Mouse (Mus musculus) megakaryocyte, adult 5-6 weeks (primary cell): Measurements from ENCODE around the gene Apc2. TPM values are rescaled to one million over a fixed set of nuclear protein-coding genes. Genes with fewer than 3 reads are reported as not detected.

Experiments used
- ATAC-seq: 2 replicates; pipeline ENCODE4 v1.8.0; 2016; ENCODE audit warnings: mild to moderate bottlenecking, inconsistent platforms; ENCODE audit not compliant: poor library complexity, severe bottlenecking
- total RNA-seq, 2 experiments: library from RNA; stranded (forward) in 1 of 2; stranded (reverse) in 1 of 2; fragments of 153-499, 151-499 nt in 1 of 2; fragments of 221-1000, 200-1000 nt in 1 of 2; gene quantifications; 2 replicates each; pipeline versions ENCODE4 v1.2.3 to v1.2.4; 2015 to 2017

The Apc2 gene
- total RNA-seq, 2 experiments from 2014 or later = not detected

DNA sequence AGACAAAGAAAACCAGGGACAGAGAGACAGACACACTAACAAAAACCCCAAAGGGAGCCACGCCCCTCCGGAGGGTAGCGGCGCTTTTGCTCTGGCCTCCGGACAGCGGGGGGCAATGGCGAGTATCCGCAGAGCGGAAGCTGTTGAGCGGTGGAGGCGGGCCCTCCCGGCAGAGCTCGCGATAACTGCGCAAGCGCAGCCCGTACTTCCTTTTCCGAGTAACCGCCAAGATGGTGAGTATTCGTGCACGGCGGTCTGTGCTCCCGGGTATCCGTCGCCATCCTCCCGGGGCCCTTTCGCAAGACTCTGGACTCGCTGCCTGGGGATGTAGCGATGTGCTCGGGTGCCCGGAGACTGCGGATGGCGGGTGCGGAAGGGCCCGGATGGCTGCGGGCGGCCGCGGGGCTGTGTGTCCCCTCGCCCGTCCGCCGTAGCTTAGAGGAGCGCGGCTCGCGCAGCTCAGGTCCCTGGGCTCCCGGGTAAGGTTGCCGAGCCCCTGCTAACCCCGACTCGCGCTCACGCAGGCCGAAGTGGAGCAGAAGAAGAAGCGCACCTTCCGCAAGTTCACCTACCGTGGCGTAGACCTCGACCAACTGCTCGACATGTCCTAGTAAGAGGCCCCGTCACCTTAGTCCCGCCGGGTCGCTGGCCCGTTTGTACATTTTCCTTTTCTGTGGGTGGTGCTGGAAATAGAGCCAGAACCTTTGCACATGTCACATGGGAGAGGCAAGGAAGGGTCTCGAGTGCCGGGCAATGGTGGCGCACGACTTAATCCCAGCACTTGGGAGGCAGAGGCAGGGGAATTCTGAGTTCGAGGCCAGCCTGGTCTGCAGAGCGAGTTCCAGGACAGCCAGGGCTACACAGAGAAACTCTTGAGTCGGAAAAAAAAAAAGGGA is 3.3 kb upstream of the Apc2 start, which contains the start of gene Rps15:
TSS of gene Rps15 (plus strand) at position 203 of the 896 bp plus-strand sequence.
- ATAC-seq = peak; percentile 94

DNA sequence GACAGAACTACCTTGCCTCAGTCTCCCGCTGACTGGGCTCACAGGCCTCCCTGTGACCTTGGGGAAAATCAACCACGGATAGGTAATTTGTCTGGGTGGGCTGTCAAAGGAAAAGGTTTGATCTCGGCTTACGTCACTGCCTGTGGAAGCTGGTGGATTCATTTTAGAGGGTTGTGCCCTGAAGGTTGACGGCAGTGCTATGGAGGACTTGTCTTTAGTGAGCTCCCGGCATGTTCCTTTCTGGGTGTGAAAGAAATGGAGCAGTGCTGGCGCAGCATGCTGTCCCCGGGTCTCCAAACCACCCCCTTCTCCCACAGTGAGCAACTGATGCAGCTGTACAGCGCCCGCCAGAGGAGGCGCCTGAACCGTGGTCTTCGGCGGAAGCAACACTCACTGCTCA is 2.5 kb upstream of the Apc2 start:
- no peak for ATAC-seq

DNA sequence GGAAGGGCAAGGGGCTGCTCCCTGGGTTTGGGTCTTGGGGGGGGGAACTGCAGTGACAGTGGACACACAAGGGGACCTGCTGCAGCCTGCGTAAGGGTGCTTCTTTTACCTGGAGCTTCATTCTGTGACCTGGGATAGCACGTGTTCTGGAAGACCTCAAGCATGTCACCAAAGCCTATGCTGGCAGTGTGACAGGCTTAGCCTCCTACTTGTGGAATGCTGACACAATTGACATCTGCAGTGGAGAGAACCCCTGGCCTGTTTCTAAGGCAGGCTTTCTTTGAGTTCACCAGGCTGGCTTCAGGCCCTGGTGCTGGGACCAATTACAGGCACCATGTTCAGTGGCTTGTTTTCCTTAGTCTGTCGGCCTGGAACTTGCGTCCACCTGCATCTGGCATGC is 1.5 kb upstream of the Apc2 start:
- ATAC-seq = no peak

DNA sequence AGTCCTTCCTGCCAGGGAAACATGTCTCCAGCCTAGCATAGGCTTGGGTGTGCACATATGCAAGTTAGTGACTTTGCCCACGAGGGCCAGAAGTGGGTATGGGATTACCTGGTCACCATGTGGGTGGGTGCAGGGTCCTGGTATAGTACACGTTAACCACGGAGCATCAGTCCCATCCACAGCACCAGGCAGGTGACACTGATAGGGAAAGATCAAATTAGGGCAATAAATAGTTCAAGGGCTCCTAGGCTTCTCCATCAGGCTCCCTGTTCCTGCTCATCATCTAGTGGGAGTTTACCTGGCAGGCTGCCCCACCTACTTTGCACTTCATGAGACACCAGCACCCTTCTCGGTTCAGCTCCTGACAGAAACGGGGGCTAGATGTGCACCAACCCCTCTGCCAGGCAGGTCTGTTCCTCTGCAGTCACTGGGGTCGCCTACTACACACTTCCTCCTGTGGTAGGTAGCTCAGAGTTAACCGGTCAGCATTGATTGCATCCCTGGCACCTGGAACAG is 931 bp upstream of the Apc2 start:
- ATAC-seq = no peak

- no peak for ATAC-seq
Measured at GRCm38 (mm10) chr10:80296824-80297223, 1.0 kb downstream of the Apc2 start.

DNA sequence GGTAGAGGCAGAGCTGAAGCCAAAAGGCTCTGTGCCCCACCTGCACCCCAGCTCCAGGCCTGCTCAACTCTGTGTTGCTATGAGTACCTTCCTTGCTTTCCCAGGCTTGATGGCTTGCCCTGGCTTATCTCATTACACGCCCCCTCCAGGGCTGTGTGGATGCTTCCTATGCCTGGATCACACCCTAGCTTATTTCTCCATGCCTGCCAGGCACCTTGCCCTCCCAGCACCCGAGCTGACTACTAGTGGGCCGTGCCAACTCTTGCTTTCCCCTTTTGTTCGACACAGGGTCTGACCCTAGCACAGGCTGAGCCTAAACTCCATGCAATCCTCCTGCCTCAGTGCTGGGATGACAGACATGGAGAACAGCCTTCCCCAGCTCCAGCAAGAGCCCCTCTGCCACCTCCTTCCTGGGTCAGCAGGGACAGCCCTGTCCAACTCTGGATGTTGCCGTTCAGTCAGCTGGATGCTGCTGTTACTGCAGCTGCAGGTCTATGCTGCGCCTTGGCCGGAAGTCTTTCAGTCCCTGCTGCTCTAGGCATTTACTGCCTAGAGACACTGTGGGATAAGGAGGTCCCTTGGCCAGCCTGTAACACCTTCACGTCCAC is 1.9 kb downstream of the Apc2 start:
- ATAC-seq = no peak

GRCm38 (mm10) chr10:80298571-80299281 is 2.9 kb downstream of the Apc2 start:
- no peak for ATAC-seq

GRCm38 (mm10) chr10:80299301-80299700 is 3.5 kb downstream of the Apc2 start:
- ATAC-seq = no peak

- ATAC-seq = no peak
Measured at GRCm38 (mm10) chr10:80299824-80300223, 4.0 kb downstream of the Apc2 start.

- no peak for ATAC-seq
Measured at GRCm38 (mm10) chr10:80300672-80301181, 5.0 kb downstream of the Apc2 start.

GRCm38 (mm10) chr10:80301256-80302081 is 5.7 kb downstream of the Apc2 start:
- no peak for ATAC-seq

DNA sequence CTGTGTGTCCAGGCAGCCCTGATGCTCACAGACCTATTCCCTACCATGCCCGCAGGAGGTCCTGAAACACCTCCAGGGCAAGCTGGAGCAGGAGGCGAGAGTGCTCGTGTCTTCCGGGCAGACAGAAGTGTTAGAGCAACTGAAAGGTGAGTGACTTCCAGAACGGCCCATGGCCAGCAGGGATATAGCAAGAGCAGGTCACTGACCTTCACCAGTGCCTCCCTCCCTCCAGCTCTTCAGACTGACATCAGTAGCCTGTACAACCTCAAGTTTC is 6.2 kb downstream of the Apc2 start:
- ATAC-seq = no peak

- no peak for ATAC-seq
Measured at GRCm38 (mm10) chr10:80302471-80302881, 6.7 kb downstream of the Apc2 start.

DNA sequence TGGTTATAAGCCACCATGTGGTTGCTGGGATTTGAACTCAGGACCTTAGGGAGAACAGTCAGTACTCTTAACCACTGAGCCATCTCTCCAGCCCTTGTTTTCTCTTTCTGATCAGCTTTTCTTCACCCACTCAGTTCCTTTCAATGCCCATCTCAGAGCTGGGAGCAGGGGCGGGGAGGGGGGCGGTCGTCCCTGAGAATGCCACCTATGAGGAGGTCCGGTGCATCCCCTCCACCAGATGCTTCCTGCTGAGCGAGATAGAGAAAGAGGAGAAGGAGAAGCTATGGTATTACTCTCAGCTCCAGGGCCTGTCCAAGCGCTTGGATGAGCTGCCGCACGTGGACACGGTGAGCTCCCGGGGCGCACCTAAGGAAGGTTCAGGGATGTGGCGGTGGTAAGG is 8.7 kb downstream of the Apc2 start:
- peak; percentile 18; the same call in 1 of the 2 replicates for ATAC-seq

DNA sequence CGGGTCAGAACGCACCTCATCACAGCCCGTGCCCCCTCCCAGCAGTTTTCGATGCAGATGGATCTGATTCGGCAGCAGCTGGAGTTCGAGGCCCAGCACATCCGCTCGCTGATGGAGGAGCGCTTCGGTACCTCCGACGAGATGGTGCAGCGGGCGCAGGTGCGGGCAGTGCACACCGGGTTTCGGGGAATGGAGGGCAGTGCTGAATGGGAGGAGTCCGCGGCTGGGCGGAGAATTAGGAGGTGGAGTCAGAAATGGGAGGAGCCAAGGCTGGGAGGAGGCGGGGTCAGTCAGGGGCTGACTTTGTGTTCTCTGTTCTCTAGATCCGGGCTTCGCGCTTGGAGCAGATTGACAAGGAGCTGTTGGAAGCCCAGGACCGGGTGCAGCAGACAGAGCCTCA is 9.1 kb downstream of the Apc2 start:
- peak; percentile 92 for ATAC-seq

- no peak for ATAC-seq
Measured at GRCm38 (mm10) chr10:80311560-80311959, 15.8 kb downstream of the Apc2 start.

DNA sequence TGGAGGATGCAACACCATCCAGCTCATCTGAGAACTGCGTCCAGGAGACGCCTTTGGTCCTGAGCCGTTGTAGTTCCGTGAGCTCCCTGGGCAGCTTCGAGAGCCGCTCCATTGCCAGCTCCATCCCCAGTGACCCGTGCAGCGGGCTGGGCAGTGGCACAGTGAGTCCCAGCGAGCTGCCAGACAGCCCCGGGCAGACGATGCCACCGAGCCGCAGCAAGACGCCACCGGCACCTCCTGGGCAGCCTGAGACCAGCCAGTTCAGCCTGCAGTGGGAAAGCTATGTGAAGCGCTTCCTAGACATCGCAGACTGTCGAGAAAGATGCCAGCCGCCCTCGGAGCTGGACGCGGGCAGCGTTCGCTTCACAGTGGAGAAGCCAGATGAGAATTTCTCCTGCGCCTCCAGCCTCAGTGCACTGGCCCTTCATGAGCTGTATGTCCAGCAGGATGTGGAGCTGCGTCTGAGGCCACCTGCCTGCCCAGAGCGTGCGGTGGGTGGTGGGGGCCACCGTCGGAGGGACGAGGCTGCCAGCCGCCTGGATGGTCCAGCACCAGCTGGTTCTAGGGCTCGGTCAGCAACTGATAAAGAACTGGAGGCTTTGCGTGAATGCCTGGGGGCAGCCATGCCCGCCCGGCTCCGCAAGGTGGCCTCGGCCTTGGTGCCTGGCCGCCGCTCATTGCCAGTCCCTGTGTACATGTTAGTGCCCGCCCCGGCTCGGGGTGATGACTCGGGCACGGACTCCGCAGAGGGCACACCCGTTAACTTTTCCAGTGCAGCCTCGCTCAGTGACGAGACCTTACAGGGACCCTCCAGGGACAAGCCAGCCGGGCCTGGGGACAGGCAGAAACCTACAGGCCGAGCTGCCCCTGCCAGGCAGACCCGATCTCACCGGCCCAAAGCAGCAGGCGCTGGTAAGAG is 17.1 kb downstream of the Apc2 start:
- no peak for ATAC-seq

- peak; percentile 59 for ATAC-seq
Measured at GRCm38 (mm10) chr10:80313627-80314201, 17.9 kb downstream of the Apc2 start.

DNA sequence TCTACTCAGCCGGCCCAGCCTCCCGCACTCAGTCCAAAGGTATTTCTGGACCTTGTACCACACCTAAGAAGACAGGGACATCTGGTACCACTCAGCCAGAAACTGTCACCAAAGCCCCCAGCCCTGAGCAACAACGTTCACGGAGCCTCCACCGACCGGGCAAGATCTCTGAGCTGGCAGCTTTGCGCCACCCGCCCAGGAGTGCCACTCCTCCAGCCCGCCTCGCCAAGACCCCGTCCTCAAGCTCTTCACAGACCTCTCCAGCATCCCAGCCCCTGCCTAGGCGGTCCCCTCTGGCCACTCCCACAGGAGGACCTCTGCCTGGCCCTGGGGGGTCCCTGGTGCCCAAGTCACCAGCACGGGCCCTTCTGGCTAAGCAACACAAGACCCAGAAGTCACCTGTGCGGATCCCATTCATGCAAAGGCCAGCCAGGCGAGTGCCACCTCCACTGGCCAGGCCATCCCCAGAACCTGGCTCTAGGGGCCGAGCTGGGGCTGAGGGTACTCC is 18.8 kb downstream of the Apc2 start:
- ATAC-seq = no peak
